Mouse (Mus musculus): Measurements from ENCODE around the gene Gata1. TPM values are rescaled to one million over a fixed set of nuclear protein-coding genes. Genes with fewer than 3 reads are reported as not detected.

Gene Gata1
- polyA plus RNA-seq, 1 experiment from 2014 or later: 1.8 TPM

- Histone ChIP-seq H3K36me3 (no peaks in the 10 kb centered on the region), H3K4me3 (no peak overlapping the region), H3K27ac (no peak overlapping the region), H3K27me3 (no peaks in the 10 kb centered on the region), H3K9me3 (no peaks in the 10 kb centered on the region), H3K4me1 (no peaks in the 10 kb centered on the region), H3K4me2 (replicated peaks) (no peak overlapping the region), H3K9ac (no peak overlapping the region)
- WGBS: 88% methylated on average over 9 of the region's 9 CpGs
- no peak for ATAC-seq (ENCODE audit: insufficient number of reproducible peaks, insufficient read depth, low FRiP score, low TSS enrichment)
Observed at GRCm38 (mm10) chrX:7958868-7959267, 19.0 kb downstream of the Gata1 start.

GRCm38 (mm10) chrX:7950091-7950490, 27.8 kb downstream of the Gata1 start:
- WGBS: 91% methylated on average over 7 of the region's 7 CpGs

GRCm38 (mm10) chrX:7947900-7948492, 29.9 kb downstream of the Gata1 start:
- Histone ChIP-seq H3K4me1 (peaks cover 3% of the 10 kb centered on the region; the same call in 1 of the 2 replicates), H3K27me3 (no peaks in the 10 kb centered on the region), H3K9ac (no peak overlapping the region), H3K27ac (no peak overlapping the region), H3K4me3 (peak overlapping the region; percentile 40), H3K4me2 (replicated peaks) (peak overlapping the region; percentile 43), H3K9me3 (no peaks in the 10 kb centered on the region), H3K36me3 (0 out of 2 replicates have a peak, but pooled peaks cover 4% of the 10 kb centered on the region)
- 16% methylated on average over 38 of the region's 38 CpGs for WGBS
- peak; percentile 98 for ATAC-seq (ENCODE audit: insufficient number of reproducible peaks, insufficient read depth, low FRiP score, low TSS enrichment)

More at GRCm38 (mm10) chrX:7950091-7950490, 27.8 kb downstream of the Gata1 start:
- H3K27me3 ChIP-seq: no peaks in the 10 kb centered on the region
- H3K4me1 ChIP-seq: peaks cover 3% of the 10 kb centered on the region; the same call in 1 of the 2 replicates
- H3K4me2 ChIP-seq (replicated peaks): no peak overlapping the region
- ATAC-seq (ENCODE audit: insufficient number of reproducible peaks, insufficient read depth, low FRiP score, low TSS enrichment): no peak
- H3K27ac ChIP-seq: no peak overlapping the region
- H3K4me3 ChIP-seq: no peak overlapping the region
- H3K9me3 ChIP-seq: no peaks in the 10 kb centered on the region
- H3K9ac ChIP-seq: no peak overlapping the region
- no peaks in the 10 kb centered on the region for H3K36me3 ChIP-seq

GRCm38 (mm10) chrX:7947108-7947899, 30.6 kb downstream of the Gata1 start, which contains the start of gene Hdac6:
Gene Hdac6 (minus strand): TSS chrX:7947889.
- 15% methylated on average over 36 of the region's 37 CpGs for WGBS
- no peaks in the 10 kb centered on the region for H3K9me3 ChIP-seq
- 0 out of 2 replicates have a peak, but pooled peaks cover 4% of the 10 kb centered on the region for H3K36me3 ChIP-seq
- 0 out of 2 replicates have a peak within 1 kb of the TSS, but pooled peaks have one; percentile 8 for H3K27ac ChIP-seq
- peak within 1 kb of the TSS; percentile 52 for H3K9ac ChIP-seq
- H3K4me1 ChIP-seq: peaks cover 3% of the 10 kb centered on the region; the same call in 1 of the 2 replicates
- peak; percentile 44 for ATAC-seq (ENCODE audit: insufficient number of reproducible peaks, insufficient read depth, low FRiP score, low TSS enrichment)
- peak within 1 kb of the TSS; percentile 40 for H3K4me3 ChIP-seq
- no peaks in the 10 kb centered on the region for H3K27me3 ChIP-seq
- H3K4me2 ChIP-seq (replicated peaks): peak within 1 kb of the TSS; percentile 54

GRCm38 (mm10) chrX:7945618-7946017, 32.3 kb downstream of the Gata1 start:
- peaks cover 10% of the 10 kb centered on the region; the same call in 1 of the 2 replicates for H3K36me3 ChIP-seq
- no peak for ATAC-seq (ENCODE audit: insufficient number of reproducible peaks, insufficient read depth, low FRiP score, low TSS enrichment)
- H3K9me3 ChIP-seq: no peaks in the 10 kb centered on the region
- H3K4me1 ChIP-seq: peaks cover 3% of the 10 kb centered on the region; the same call in 1 of the 2 replicates
- no peak overlapping the region for H3K9ac ChIP-seq
- H3K27me3 ChIP-seq: no peaks in the 10 kb centered on the region
- 71% methylated on average over 8 of the region's 8 CpGs for WGBS
- H3K4me2 ChIP-seq (replicated peaks): no peak overlapping the region
- no peak overlapping the region for H3K4me3 ChIP-seq
- H3K27ac ChIP-seq: no peak overlapping the region

GRCm38 (mm10) chrX:7937667-7938066, 40.2 kb downstream of the Gata1 start:
- Histone ChIP-seq H3K4me1 (no peaks in the 10 kb centered on the region), H3K4me3 (no peak overlapping the region), H3K27ac (no peak overlapping the region), H3K27me3 (no peaks in the 10 kb centered on the region), H3K9me3 (no peaks in the 10 kb centered on the region), H3K36me3 (peaks cover 42% of the 10 kb centered on the region), H3K4me2 (replicated peaks) (no peak overlapping the region), H3K9ac (no peak overlapping the region)
- no peak for ATAC-seq (ENCODE audit: insufficient number of reproducible peaks, insufficient read depth, low FRiP score, low TSS enrichment)
- 86% methylated on average over 6 of the region's 6 CpGs for WGBS

DNA sequence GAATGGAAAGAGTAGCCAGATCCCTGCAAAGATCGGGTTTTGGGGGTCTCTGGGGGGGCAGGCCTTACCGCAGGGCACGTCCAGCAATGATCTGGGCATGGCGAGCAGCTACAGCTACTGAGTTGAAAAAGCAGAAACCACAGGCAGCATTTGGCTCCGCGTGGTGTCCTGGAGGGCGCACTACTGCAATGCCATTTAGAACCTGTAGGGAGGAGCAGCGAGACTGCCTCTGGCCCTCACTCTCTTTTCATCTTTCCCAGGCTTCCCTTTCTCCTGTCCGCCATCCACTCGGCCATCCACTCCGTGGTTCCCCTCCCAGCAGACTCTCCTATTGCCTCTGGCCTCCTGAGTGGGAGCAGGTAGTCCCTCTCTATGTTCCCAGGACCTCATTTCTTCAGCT, 41.0 kb downstream of the Gata1 start:
- Histone ChIP-seq H3K27ac (no peak overlapping the region), H3K4me1 (no peaks in the 10 kb centered on the region), H3K36me3 (peaks cover 40% of the 10 kb centered on the region), H3K27me3 (no peaks in the 10 kb centered on the region), H3K4me2 (replicated peaks) (no peak overlapping the region), H3K9ac (no peak overlapping the region), H3K9me3 (no peaks in the 10 kb centered on the region), H3K4me3 (no peak overlapping the region)
- ATAC-seq (ENCODE audit: insufficient number of reproducible peaks, insufficient read depth, low FRiP score, low TSS enrichment): no peak
- 54% methylated on average over 11 of the region's 11 CpGs for WGBS

- peaks cover 3% of the 10 kb centered on the region; the same call in 1 of the 2 replicates for H3K9me3 ChIP-seq
- no peak for ATAC-seq (ENCODE audit: insufficient number of reproducible peaks, insufficient read depth, low FRiP score, low TSS enrichment)
- H3K27me3 ChIP-seq: peaks cover 40% of the 10 kb centered on the region
- 17% methylated on average over 19 of the region's 19 CpGs for WGBS
- peaks cover 16% of the 10 kb centered on the region; the same call in 1 of the 2 replicates for H3K36me3 ChIP-seq
- H3K27ac ChIP-seq: no peak within 1 kb of the TSS
- H3K9ac ChIP-seq: no peak within 1 kb of the TSS
- no peaks in the 10 kb centered on the region for H3K4me1 ChIP-seq
- no peak within 1 kb of the TSS for H3K4me2 ChIP-seq (replicated peaks)
- no peak within 1 kb of the TSS for H3K4me3 ChIP-seq
Observed at GRCm38 (mm10) chrX:7928270-7928790, 49.5 kb downstream of the Gata1 start, which contains the start of gene Eras. Gene Eras (minus strand): TSS chrX:7928607.

DNA sequence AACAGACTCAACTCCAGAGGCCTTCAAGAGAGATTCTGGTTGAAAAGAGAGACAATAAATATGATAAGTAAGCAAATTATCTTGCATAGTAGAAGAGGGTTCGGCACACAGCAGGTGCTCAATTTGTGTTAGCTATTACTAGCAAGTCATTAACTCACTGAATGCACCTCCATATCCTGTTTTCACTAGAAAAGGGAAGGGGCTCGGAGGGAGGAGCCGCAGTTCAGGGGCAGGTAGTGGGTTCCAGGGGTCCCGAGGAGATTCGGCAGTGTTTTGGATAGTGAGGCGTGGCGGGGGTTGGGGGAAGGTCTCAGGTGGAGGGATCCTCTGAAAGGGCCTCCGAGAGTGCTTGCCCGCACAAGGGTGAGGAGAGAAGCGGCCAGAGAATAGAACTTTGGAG, 50.8 kb downstream of the Gata1 start:
- Histone ChIP-seq H3K9me3 (peaks cover 3% of the 10 kb centered on the region; the same call in 1 of the 2 replicates), H3K27me3 (peaks cover 52% of the 10 kb centered on the region), H3K36me3 (peaks cover 12% of the 10 kb centered on the region; the same call in 1 of the 2 replicates), H3K4me2 (replicated peaks) (no peak overlapping the region), H3K4me3 (no peak overlapping the region), H3K27ac (no peak overlapping the region), H3K9ac (no peak overlapping the region), H3K4me1 (no peaks in the 10 kb centered on the region)
- ATAC-seq (ENCODE audit: insufficient number of reproducible peaks, insufficient read depth, low FRiP score, low TSS enrichment): no peak
- WGBS: 37% methylated on average over 10 of the region's 10 CpGs

DNA sequence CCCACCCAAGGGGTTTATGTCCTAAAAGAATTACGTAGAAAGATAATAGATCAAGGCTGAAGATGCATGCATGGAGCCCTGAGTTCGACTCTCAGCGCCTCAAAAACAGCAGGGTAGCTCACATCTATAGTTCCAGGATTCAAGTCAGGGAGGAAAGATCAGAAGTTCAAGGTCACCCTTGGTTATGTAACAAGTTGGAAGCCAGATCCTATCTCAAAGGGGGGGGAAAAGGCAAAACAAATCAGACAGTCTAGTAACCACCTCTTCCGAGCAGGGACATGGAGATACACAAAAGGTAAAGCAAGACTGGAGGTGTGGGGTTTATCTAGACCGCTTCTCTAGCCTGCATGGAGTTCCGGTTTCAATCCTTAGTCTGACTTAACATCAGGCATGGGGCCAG, 51.6 kb downstream of the Gata1 start:
- ATAC-seq (ENCODE audit: insufficient number of reproducible peaks, insufficient read depth, low FRiP score, low TSS enrichment): no peak
- WGBS: 75% methylated on average over 6 of the region's 6 CpGs
- H3K9ac ChIP-seq: no peak overlapping the region
- H3K4me2 ChIP-seq (replicated peaks): no peak overlapping the region
- no peak overlapping the region for H3K27ac ChIP-seq
- peaks cover 59% of the 10 kb centered on the region for H3K27me3 ChIP-seq
- no peak overlapping the region for H3K4me3 ChIP-seq
- peaks cover 8% of the 10 kb centered on the region; the same call in 1 of the 2 replicates for H3K36me3 ChIP-seq
- no peaks in the 10 kb centered on the region for H3K4me1 ChIP-seq
- peaks cover 3% of the 10 kb centered on the region; the same call in 1 of the 2 replicates for H3K9me3 ChIP-seq

- 15% methylated on average over 48 of the region's 48 CpGs for WGBS
- no peaks in the 10 kb centered on the region for H3K36me3 ChIP-seq
- H3K4me1 ChIP-seq: no peaks in the 10 kb centered on the region
- no peak overlapping the region for H3K27ac ChIP-seq
- peak overlapping the region; percentile 21 for H3K4me3 ChIP-seq
- H3K9me3 ChIP-seq: no peaks in the 10 kb centered on the region
- peaks cover 64% of the 10 kb centered on the region for H3K27me3 ChIP-seq
- no peak for ATAC-seq (ENCODE audit: insufficient number of reproducible peaks, insufficient read depth, low FRiP score, low TSS enrichment)
- peak overlapping the region; percentile 36 for H3K4me2 ChIP-seq (replicated peaks)
- no peak overlapping the region for H3K9ac ChIP-seq
Observed at GRCm38 (mm10) chrX:7922032-7922431, 55.8 kb downstream of the Gata1 start.
